Mouse (Mus musculus) embryo, embryonic 11.5 days (tissue): ENCODE results near the gene Scyl1.
A peak's percentile ranks its signal among the peaks of the same experiment; 100 is the strongest.
"Not testable (repeated sequence)": the region's sequence is repeated elsewhere in the genome, so short reads cannot be mapped to it uniquely, and the experiment has no call there.

ENCODE experiments used
- DNase-seq: peaks from one replicate; pipeline ENCODE4 v3.0.0-alpha.2; 2012; ENCODE audit warnings: low read depth, low spot score

Scyl1 gene

GRCm38 (mm10) chr19:5803041-5803880 is 32.0 kb upstream of the Scyl1 start:
- DNase-seq, result peak; percentile 98

GRCm38 (mm10) chr19:5802787-5803040 is 31.5 kb upstream of the Scyl1 start:
- DNase-seq, result no peak

GRCm38 (mm10) chr19:5802011-5802786 is 31.0 kb upstream of the Scyl1 start:
- peak; percentile 93 for DNase-seq

- DNase-seq, result no peak
Observed at GRCm38 (mm10) chr19:5801432-5801964, 30.3 kb upstream of the Scyl1 start.

GRCm38 (mm10) chr19:5800632-5801431 is 29.6 kb upstream of the Scyl1 start:
- DNase-seq, result peak; percentile 19

- no peak for DNase-seq
Observed at GRCm38 (mm10) chr19:5800350-5800631, 29.1 kb upstream of the Scyl1 start.

- peak; percentile 24 for DNase-seq
Observed at GRCm38 (mm10) chr19:5799566-5800349, 28.5 kb upstream of the Scyl1 start.

GRCm38 (mm10) chr19:5798700-5799479 is 27.7 kb upstream of the Scyl1 start:
- DNase-seq, result peak; percentile 19

GRCm38 (mm10) chr19:5797381-5798111 is 26.3 kb upstream of the Scyl1 start:
- peak; percentile 29 for DNase-seq

- DNase-seq, result no peak
Observed at GRCm38 (mm10) chr19:5796573-5797111, 25.4 kb upstream of the Scyl1 start.

- DNase-seq, result no peak
Observed at GRCm38 (mm10) chr19:5795668-5796572, 24.7 kb upstream of the Scyl1 start.

- DNase-seq, result peak; percentile 43
Observed at GRCm38 (mm10) chr19:5794771-5795576, 23.8 kb upstream of the Scyl1 start.

GRCm38 (mm10) chr19:5793917-5794770 is 22.9 kb upstream of the Scyl1 start:
- DNase-seq, result not testable (repeated sequence)

GRCm38 (mm10) chr19:5793116-5793515 is 21.9 kb upstream of the Scyl1 start:
- DNase-seq, result peak; percentile 52

GRCm38 (mm10) chr19:5791329-5791728 is 20.1 kb upstream of the Scyl1 start:
- DNase-seq, result no peak

GRCm38 (mm10) chr19:5789066-5789465 is 17.8 kb upstream of the Scyl1 start:
- DNase-seq, result no peak

- no peak for DNase-seq
Observed at GRCm38 (mm10) chr19:5788620-5789019, 17.4 kb upstream of the Scyl1 start.
